Mouse (Mus musculus) hematopoietic stem cell, adult 5-6 weeks (primary cell): ENCODE measurements around the gene Cd101. TPM values are rescaled to one million over a fixed set of nuclear protein-coding genes. Genes with fewer than 3 reads are reported as not detected.

Source experiments
- ATAC-seq, 2 experiments: fragments of 125-278 bp in 1 of 2; replicated peaks in 1 of 2; 2 replicates each; pipeline ENCODE4 v1.8.0; 2016 to 2017; ENCODE audit warnings: inconsistent platforms in 2 of 2, mild to moderate bottlenecking in 2 of 2, moderate number of reproducible peaks in 2 of 2, low read depth in 1 of 2, moderate TSS enrichment in 1 of 2; ENCODE audit not compliant: low FRiP score in 2 of 2, poor library complexity in 2 of 2, severe bottlenecking in 2 of 2, insufficient read depth in 1 of 2, low TSS enrichment in 1 of 2
- total RNA-seq: library from RNA; stranded (forward); fragments of 172-1452, 232-1000 nt; gene quantifications from 2 replicates; pipeline ENCODE4 v1.2.3, GENCODE M21; 2017

Gene Cd101
- total RNA-seq, 1 experiment from 2014 or later = 0.79 TPM

GRCm38 (mm10) chr3:101048781-101049180 lies 19.4 kb upstream of the Cd101 start:
- no peak for ATAC-seq

- ATAC-seq = no peak
Observed at GRCm38 (mm10) chr3:101047586-101048275, 18.4 kb upstream of the Cd101 start.

GRCm38 (mm10) chr3:101045431-101045830 lies 16.1 kb upstream of the Cd101 start:
- ATAC-seq = no peak

- no peak for ATAC-seq
Observed at GRCm38 (mm10) chr3:101044686-101045085, 15.3 kb upstream of the Cd101 start.

GRCm38 (mm10) chr3:101041997-101042396 lies 12.6 kb upstream of the Cd101 start:
- ATAC-seq = no peak

DNA sequence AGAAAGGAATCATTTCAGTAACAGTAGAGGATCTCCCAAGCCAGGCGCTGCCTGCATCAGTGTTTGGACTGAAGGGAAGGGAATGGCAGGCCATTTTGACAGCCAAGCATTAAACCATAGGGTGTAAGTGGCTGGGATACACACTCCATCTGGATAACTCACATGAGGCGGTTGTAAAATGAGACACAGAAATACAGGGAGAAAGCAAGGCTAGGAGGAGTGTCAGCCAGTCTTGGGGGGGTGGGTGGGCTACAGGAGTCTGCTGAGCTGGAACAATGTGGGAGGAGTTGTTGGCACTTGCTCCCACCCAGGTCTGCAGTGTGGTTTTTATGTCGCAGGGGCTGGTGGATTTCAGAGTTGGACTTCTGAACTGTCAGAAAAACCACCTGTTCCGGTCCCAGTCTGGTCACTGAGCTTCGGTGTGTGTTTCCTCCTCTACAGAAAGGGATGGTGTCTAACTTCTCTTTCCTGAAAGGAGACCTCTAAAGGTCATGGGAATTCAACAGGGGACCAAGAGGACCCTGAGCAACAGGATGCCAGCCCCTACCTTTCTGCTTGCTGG lies 8.7 kb upstream of the Cd101 start:
- peak; percentile 34 to 56; a peak in 2 of 4 replicates for ATAC-seq

DNA sequence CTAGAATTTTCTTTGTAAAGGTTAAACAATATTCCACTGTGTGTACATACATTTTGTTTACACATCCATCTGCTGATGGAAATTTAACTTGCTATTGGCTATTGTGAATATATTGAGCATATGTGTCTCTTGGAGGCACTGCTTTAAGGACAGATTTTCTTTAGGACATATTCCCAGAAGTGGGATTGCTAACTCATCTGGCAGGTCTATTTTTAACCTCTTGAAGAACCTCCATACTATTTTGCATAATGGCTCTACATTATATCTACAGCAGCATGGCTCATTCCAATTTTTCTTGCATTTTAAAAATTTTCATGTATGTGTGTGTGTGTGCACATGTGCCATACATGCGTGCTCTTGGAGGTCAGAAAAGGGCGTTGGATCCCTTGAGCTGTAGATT lies 6.6 kb upstream of the Cd101 start:
- no peak for ATAC-seq

- no peak for ATAC-seq
Observed at GRCm38 (mm10) chr3:101034509-101034908, 5.2 kb upstream of the Cd101 start.

DNA sequence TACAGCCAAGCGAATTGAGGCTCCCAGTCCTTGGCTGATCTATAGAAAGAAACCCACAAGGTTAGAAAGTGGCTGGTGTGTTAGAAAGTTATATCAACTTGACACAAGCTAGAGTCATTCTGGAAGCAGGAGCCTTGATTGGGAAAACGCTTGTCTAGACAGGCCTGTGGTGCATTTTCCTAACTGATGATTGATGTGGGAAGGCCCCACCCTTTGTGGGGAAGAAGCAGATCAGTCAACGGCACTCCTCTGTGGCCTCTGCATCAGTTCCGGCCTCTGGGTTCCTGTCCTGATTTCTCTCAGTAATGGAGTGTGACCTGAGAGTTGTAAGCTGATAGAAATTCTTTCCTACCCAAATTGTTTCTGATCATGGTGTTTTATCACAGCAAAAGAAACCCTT lies 4.3 kb upstream of the Cd101 start:
- ATAC-seq = no peak

DNA sequence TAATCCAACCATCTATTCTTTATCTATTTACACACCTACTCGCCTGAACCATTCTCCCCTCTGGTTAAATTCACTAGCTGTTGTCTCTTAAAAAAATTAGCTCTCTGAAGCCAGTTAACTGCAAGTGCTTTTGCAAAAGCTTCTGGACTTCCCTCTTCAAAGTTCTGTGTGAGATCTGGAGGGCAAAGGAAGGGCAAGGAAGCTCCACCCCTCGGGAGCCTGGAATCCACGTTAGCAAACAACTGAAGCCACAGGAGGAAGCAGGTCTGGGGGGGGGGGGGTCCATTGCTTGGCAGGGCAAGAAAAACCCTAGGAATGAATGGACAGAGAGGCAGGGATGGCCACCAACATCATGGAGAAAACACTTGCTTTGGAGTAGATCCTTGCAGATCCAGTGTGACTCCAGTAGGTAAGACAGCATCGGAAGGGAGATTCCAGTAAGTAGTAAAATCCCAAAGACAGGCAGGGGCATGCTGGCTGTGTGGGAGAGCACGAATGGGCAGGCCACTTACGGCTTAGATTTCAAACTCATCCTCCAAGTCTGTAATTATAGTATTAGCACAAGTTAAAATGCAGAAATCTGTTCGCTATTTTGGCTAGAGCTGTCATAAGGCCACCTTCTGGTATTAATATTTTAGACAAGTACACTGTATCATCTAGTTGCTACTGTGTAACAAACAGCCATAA lies 2.2 kb upstream of the Cd101 start:
- peak in 1 of 2 experiments; percentile 15; a peak in 1 of 4 replicates for ATAC-seq

GRCm38 (mm10) chr3:101030630-101031029 lies 1.3 kb upstream of the Cd101 start:
- ATAC-seq = peak in 1 of 2 experiments; percentile 46; a peak in 1 of 4 replicates

DNA sequence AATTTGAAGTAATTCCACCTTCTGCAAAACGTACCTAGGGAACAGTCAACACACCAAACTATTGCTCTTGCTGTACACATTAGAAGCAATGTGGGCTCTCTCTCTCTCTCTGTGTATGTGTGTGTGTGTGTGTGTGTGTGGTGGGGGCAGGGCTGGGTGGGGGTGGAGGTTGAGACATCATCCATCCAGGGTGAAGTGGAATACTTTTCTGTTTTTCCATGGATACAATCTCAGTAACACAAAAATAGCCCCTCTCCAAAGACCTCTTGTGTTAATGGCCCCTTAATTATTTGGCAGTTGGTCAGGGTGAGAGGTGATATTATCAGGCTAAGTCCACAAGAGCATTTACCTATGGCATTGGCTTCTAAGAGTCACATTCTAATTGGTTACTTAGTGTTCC lies 2.6 kb downstream of the Cd101 start:
- no peak for ATAC-seq

GRCm38 (mm10) chr3:101022967-101023366 lies 6.4 kb downstream of the Cd101 start:
- no peak for ATAC-seq

DNA sequence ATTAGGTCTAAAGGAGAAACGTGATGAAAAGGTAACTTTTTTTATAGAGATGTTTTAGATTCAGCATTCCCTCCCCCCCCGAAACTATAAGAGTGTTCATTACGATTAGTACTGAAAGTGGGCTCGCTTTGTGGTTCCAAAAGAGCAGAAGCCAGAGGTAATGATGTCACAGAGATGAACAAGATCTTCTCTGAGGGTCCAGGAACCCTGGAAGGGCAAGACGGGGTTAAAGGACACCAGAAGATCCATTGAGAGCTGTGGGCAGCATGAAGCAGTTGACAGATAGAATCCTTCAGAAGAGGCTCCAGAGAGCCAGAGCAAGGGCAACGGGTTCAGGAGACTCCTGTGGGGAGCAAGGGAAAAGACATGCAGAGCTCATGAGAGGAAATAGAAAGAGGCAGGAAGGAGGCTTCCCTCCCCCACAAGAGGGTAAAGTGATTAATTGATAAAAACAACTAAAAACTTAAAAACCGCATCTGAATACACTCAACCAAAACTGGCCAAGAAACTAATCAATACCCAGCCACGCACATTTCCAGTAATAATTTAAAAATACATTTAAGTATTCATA lies 7.8 kb downstream of the Cd101 start:
- ATAC-seq = no peak

- no peak for ATAC-seq
Observed at GRCm38 (mm10) chr3:101021073-101021472, 8.3 kb downstream of the Cd101 start.

DNA sequence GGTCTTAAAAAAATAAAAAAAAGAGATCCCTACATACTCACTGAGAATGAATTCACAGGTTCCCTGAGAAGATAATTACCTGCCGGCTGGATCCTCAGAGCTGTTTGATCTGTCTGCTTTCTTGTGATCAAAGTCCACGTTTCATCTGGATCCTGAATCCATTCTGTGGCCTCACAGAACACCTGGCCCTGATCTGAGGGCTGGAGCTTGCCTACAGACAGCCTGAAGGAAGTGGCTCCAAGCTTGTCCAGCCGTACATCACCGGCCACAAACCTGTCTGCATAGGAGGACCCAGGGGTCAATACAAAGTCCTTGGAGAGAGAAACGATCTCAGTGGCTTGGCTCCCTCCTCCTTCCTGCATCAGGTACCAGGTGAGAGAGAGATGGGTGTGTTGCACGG lies 10.9 kb downstream of the Cd101 start:
- ATAC-seq = no peak

- no peak for ATAC-seq
Observed at GRCm38 (mm10) chr3:101016050-101016449, 13.3 kb downstream of the Cd101 start.

DNA sequence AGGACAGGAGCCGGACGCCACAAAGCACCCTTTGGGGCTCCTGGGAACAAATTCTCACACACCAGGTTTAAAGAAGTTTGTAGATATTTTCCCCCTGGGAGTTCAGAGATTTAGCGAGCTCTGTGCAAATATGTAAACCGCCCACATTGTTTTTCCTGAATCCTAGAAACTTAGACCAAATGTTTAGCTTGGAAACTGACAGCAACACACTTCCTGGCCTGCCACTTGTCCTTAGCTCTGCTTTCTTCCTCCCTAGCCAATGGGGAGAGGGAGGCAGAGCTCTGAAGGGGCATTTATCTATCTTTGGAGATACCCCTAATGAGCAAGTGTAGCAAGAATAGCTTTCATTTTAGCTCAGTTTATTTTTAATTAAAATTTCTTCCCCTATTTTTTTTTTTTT lies 14.1 kb downstream of the Cd101 start:
- no peak for ATAC-seq
